Mouse (Mus musculus) heart, postnatal 0 days (tissue): ENCODE measurements around the gene Dpp6. TPM values are rescaled to one million over a fixed set of nuclear protein-coding genes. Genes with fewer than 3 reads are reported as not detected.

Experiments used
- ATAC-seq: fragments of 200-750 bp; cut with Nextera tagmentation; 2 replicates; pipeline ENCODE4 v1.8.0; 2017; ENCODE audit warnings: low read depth, moderate number of reproducible peaks, moderate library complexity; ENCODE audit not compliant: insufficient read depth
- DNase-seq: peaks from one replicate; pipeline ENCODE4 v3.0.0-alpha.2; 2016; ENCODE audit warnings: low spot score
- H3K27ac ChIP-seq: fragments of 300-500 bp; sonication (generic); 2 replicates; pipeline ENCODE4 v1.5.1; 2014; ENCODE audit warnings: low read depth, mild to moderate bottlenecking
- H3K27me3 ChIP-seq: fragments of 300-500 bp; sonication (generic); 2 replicates; pipeline ENCODE4 v1.6.1; 2014; ENCODE audit warnings: low read length, mixed read lengths; ENCODE audit not compliant: control insufficient read depth, insufficient read depth
- H3K36me3 ChIP-seq: fragments of 300-500 bp; sonication (generic); replicated peaks from 2 replicates; pipeline ENCODE4 v1.6.1; 2014; ENCODE audit warnings: low read length, mixed read lengths; ENCODE audit not compliant: control insufficient read depth, insufficient read depth
- H3K4me1 ChIP-seq: fragments of 300-500 bp; sonication (generic); 2 replicates; pipeline ENCODE4 v1.6.1; 2014; ENCODE audit warnings: antibody characterized with exemption; ENCODE audit not compliant: control insufficient read depth, insufficient read depth
- H3K4me2 ChIP-seq: fragments of 300-500 bp; sonication (generic); 2 replicates; pipeline ENCODE4 v1.6.1; 2014; ENCODE audit warnings: low read depth, mild to moderate bottlenecking, low read length, moderate library complexity
- H3K4me3 ChIP-seq: fragments of 300-500 bp; sonication (generic); 2 replicates; pipeline ENCODE4 v1.5.1; 2014; ENCODE audit warnings: low read depth, low read length
- H3K9ac ChIP-seq: fragments of 300-500 bp; sonication (generic); replicated peaks from 2 replicates; pipeline ENCODE4 v1.6.1; 2014; ENCODE audit warnings: low read depth, low read length, mixed read lengths
- H3K9me3 ChIP-seq: fragments of 300-500 bp; sonication (generic); replicated peaks from 2 replicates; pipeline ENCODE4 v1.6.1; 2016; ENCODE audit warnings: low read length; ENCODE audit not compliant: control insufficient read depth
- CTCF ChIP-seq: IDR thresholded peaks from 2 replicates; pipeline ENCODE4 v1.5.1; 2016; ENCODE audit warnings: antibody characterized with exemption, control low read depth, low read depth
- EP300 ChIP-seq: IDR thresholded peaks from 2 replicates; pipeline ENCODE4 v1.6.1; 2016; ENCODE audit warnings: antibody characterized with exemption, low read depth
- WGBS: fragments of 180-500 bp; shearing (Covaris S2); extraction: QIAGEN DNeasy Blood & Tissue Kit; methylation state at CpG from one replicate; pipeline ENCODE4 v1.1.7; 2014; 5-methylcytosine and 5-hydroxymethylcytosine counted together
- polyA plus RNA-seq: library from polyadenylated mRNA; unstranded; fragments of >200 nt; fragmentation: Nextera tagmentation; extraction: Ambion mirVana; gene quantifications from 2 replicates; pipeline ENCODE4 v1.2.1, GENCODE M21; 2015
- total RNA-seq: library from RNA; depleted of rRNA; stranded (reverse); fragments of >200 nt; gene quantifications from 2 replicates; pipeline ENCODE4 v1.2.3, GENCODE M21; 2014; ENCODE audit warnings: low replicate concordance

Dpp6 gene
- total and polyA plus RNA-seq, 2 experiments from 2014 or later: 0.05 TPM; not detected in 1

GRCm38 (mm10) chr5:27708209-27708608 is 891.2 kb downstream of the Dpp6 start:
- H3K4me2 ChIP-seq: no peak overlapping the region
- no peak overlapping the region for H3K27ac ChIP-seq
- no peak overlapping the region for H3K4me3 ChIP-seq
- ATAC-seq: peak; percentile 66
- no peaks in the 10 kb centered on the region for H3K9me3 ChIP-seq
- no peak for TF ChIP-seq CTCF
- no peak for TF ChIP-seq EP300
- H3K27me3 ChIP-seq: no peaks in the 10 kb centered on the region
- H3K36me3 ChIP-seq: no peaks in the 10 kb centered on the region
- peak; percentile 46 for DNase-seq
- peaks cover 10% of the 10 kb centered on the region; the same call in 1 of the 2 replicates for H3K4me1 ChIP-seq
- no peak overlapping the region for H3K9ac ChIP-seq
- WGBS: 3% methylated on average over 6 of the region's 6 CpGs

- Histone ChIP-seq H3K9me3 (no peaks in the 10 kb centered on the region), H3K4me1 (peaks cover 10% of the 10 kb centered on the region; the same call in 1 of the 2 replicates), H3K36me3 (no peaks in the 10 kb centered on the region), H3K4me2 (no peak overlapping the region), H3K4me3 (no peak overlapping the region), H3K27me3 (no peaks in the 10 kb centered on the region), H3K9ac (no peak overlapping the region), H3K27ac (no peak overlapping the region)
- DNase-seq (no peak), ATAC-seq (no peak)
- TF ChIP-seq CTCF: no peak
- no peak for TF ChIP-seq EP300
- WGBS: 63% methylated on average over 8 of the region's 8 CpGs
Measured at GRCm38 (mm10) chr5:27711461-27712192, 894.6 kb downstream of the Dpp6 start.

- no peak for DNase-seq
Measured at GRCm38 (mm10) chr5:27714356-27714755, 897.4 kb downstream of the Dpp6 start.

GRCm38 (mm10) chr5:27716026-27716425 is 899.0 kb downstream of the Dpp6 start:
- Histone ChIP-seq H3K9ac (no peak overlapping the region), H3K27ac (no peak overlapping the region), H3K36me3 (no peaks in the 10 kb centered on the region), H3K27me3 (no peaks in the 10 kb centered on the region), H3K4me3 (no peak overlapping the region), H3K9me3 (no peaks in the 10 kb centered on the region), H3K4me2 (no peak overlapping the region), H3K4me1 (no peaks in the 10 kb centered on the region)
- no peak for ATAC-seq
- DNase-seq: no peak
- 62% methylated on average over 4 of the region's 4 CpGs for WGBS
- TF ChIP-seq CTCF: no peak
- no peak for TF ChIP-seq EP300

More at GRCm38 (mm10) chr5:27714356-27714755, 897.4 kb downstream of the Dpp6 start:
- H3K9ac ChIP-seq: no peak overlapping the region
- no peaks in the 10 kb centered on the region for H3K4me1 ChIP-seq
- no peak overlapping the region for H3K27ac ChIP-seq
- TF ChIP-seq CTCF (no peak), EP300 (no peak)
- 63% methylated on average over 9 of the region's 9 CpGs for WGBS
- ATAC-seq: no peak
- H3K36me3 ChIP-seq: no peaks in the 10 kb centered on the region
- H3K4me2 ChIP-seq: no peak overlapping the region
- no peak overlapping the region for H3K4me3 ChIP-seq
- H3K9me3 ChIP-seq: no peaks in the 10 kb centered on the region
- no peaks in the 10 kb centered on the region for H3K27me3 ChIP-seq

GRCm38 (mm10) chr5:27717301-27717700 is 900.3 kb downstream of the Dpp6 start:
- H3K4me1 ChIP-seq: no peaks in the 10 kb centered on the region
- H3K36me3 ChIP-seq: no peaks in the 10 kb centered on the region
- TF ChIP-seq EP300: no peak
- TF ChIP-seq CTCF: no peak
- ATAC-seq (no peak), DNase-seq (no peak)
- H3K9ac ChIP-seq: no peak overlapping the region
- H3K4me2 ChIP-seq: no peak overlapping the region
- H3K9me3 ChIP-seq: no peaks in the 10 kb centered on the region
- no peak overlapping the region for H3K27ac ChIP-seq
- no peaks in the 10 kb centered on the region for H3K27me3 ChIP-seq
- no peak overlapping the region for H3K4me3 ChIP-seq

- Histone ChIP-seq H3K4me3 (no peak overlapping the region), H3K4me2 (no peak overlapping the region), H3K36me3 (no peaks in the 10 kb centered on the region), H3K9me3 (no peaks in the 10 kb centered on the region), H3K4me1 (no peaks in the 10 kb centered on the region), H3K9ac (no peak overlapping the region), H3K27ac (no peak overlapping the region), H3K27me3 (no peaks in the 10 kb centered on the region)
- 53% methylated on average over 2 of the region's 2 CpGs for WGBS
- TF ChIP-seq CTCF (no peak), EP300 (no peak)
- ATAC-seq: no peak
- DNase-seq: no peak
Measured at GRCm38 (mm10) chr5:27719311-27719710, 902.3 kb downstream of the Dpp6 start.
